Mouse (Mus musculus): Measurements from ENCODE around the gene Wwc2. TPM values are rescaled to one million over a fixed set of nuclear protein-coding genes. Genes with fewer than 3 reads are reported as not detected.

Wwc2 gene
- polyA plus RNA-seq (2012; rRNA removed), result 14.2 and 16.0 TPM in 2 replicates

GRCm38 (mm10) chr8:47990911-47991820 is at the start of gene Wwc2:
Wwc2 (minus strand) TSS chr8:47990924.

GRCm38 (mm10) chr8:47824182-47824581 is 166.5 kb downstream of the Wwc2 start, which contains the start of gene Cldn22:
Cldn22 (plus strand) TSS chr8:47824482.

GRCm38 (mm10) chr8:47821843-47822242 is 168.9 kb downstream of the Wwc2 start, which contains the start of gene Cldn24:
Cldn24 (plus strand) TSS chr8:47822143.

Other genes starting within 250 kb of the Wwc2 start
- not detected in 2 replicates for gene Cldn24, start 168.8 kb downstream of the Wwc2 start, polyA plus RNA-seq (2012; rRNA removed)
- gene Cldn22, start 166.4 kb downstream of the Wwc2 start, polyA plus RNA-seq (2012; rRNA removed), result 15.0 and 16.2 TPM in 2 replicates
- 15.4 and 17.9 TPM in 2 replicates for gene Dctd, start 108.2 kb upstream of the Wwc2 start, polyA plus RNA-seq (2012; rRNA removed)

Measured in ovary, adult 2 months (tissue).